Mouse (Mus musculus) limb, embryonic 11.5 days (tissue): ENCODE results near the gene Mfn1. TPM values are rescaled to one million over a fixed set of nuclear protein-coding genes. Genes with fewer than 3 reads are reported as not detected.

Experiments
- ATAC-seq: fragments of 200-750 bp; cut with Nextera tagmentation; 2 replicates; pipeline ENCODE4 v1.8.0; 2017; ENCODE audit warnings: low read depth; ENCODE audit not compliant: insufficient number of reproducible peaks, low FRiP score, low TSS enrichment
- DNase-seq: peaks from one replicate; pipeline ENCODE4 v3.0.0-alpha.2; 2015; ENCODE audit warnings: low spot score
- H3K27ac ChIP-seq: fragments of 300-500 bp; sonication (generic); replicated peaks from 2 replicates; pipeline ENCODE4 v1.5.1; 2014; ENCODE audit warnings: low read depth, mild to moderate bottlenecking, low read length
- H3K27me3 ChIP-seq: fragments of 300-500 bp; sonication (generic); 2 replicates; pipeline ENCODE4 v1.6.1; 2014; ENCODE audit warnings: mild to moderate bottlenecking, low read length, mixed read lengths; ENCODE audit not compliant: control insufficient read depth, insufficient read depth
- H3K36me3 ChIP-seq: fragments of 300-500 bp; sonication (generic); 2 replicates; pipeline ENCODE4 v1.6.1; 2014; ENCODE audit warnings: mild to moderate bottlenecking, low read length, moderate library complexity, mixed read lengths; ENCODE audit not compliant: control insufficient read depth, insufficient read depth
- H3K4me1 ChIP-seq: fragments of 300-500 bp; sonication (generic); 2 replicates; pipeline ENCODE4 v1.6.1; 2014; ENCODE audit warnings: low read length, mixed read lengths; ENCODE audit not compliant: control insufficient read depth, insufficient read depth
- H3K4me2 ChIP-seq: fragments of 300-500 bp; sonication (generic); 2 replicates; pipeline ENCODE4 v1.6.1; 2014; ENCODE audit warnings: low read depth, mild to moderate bottlenecking, moderate library complexity; ENCODE audit not compliant: severe bottlenecking
- H3K4me3 ChIP-seq: fragments of 300-500 bp; sonication (generic); 2 replicates; pipeline ENCODE4 v1.5.1; 2014; ENCODE audit warnings: low read depth, low read length
- H3K9ac ChIP-seq: fragments of 300-500 bp; sonication (generic); 2 replicates; pipeline ENCODE4 v1.6.1; 2014; ENCODE audit warnings: mild to moderate bottlenecking, low read length
- H3K9me3 ChIP-seq: fragments of 300-500 bp; sonication (generic); 2 replicates; pipeline ENCODE4 v1.6.1; 2016; ENCODE audit warnings: low read length; ENCODE audit not compliant: control insufficient read depth
- WGBS: fragments of 180-500 bp; shearing (Covaris S2); extraction: QIAGEN DNeasy Blood & Tissue Kit; methylation state at CpG from one replicate; pipeline ENCODE4 v1.1.7; 2014; 5-methylcytosine and 5-hydroxymethylcytosine counted together
- polyA plus RNA-seq: library from polyadenylated mRNA; unstranded; fragments of >200 nt; fragmentation: Nextera tagmentation; extraction: Ambion mirVana; gene quantifications from 2 replicates; pipeline ENCODE4 v1.2.1, GENCODE M21; 2014

The Mfn1 gene
- polyA plus RNA-seq, 1 experiment from 2014 or later, result 28.3 TPM

GRCm38 (mm10) chr3:32622106-32622505, 92.8 kb downstream of the Mfn1 start:
- Histone ChIP-seq H3K36me3 (no peaks in the 10 kb centered on the region), H3K9me3 (no peaks in the 10 kb centered on the region), H3K9ac (no peak overlapping the region), H3K4me2 (no peak overlapping the region), H3K27me3 (no peaks in the 10 kb centered on the region), H3K27ac (no peak overlapping the region), H3K4me1 (no peaks in the 10 kb centered on the region), H3K4me3 (no peak overlapping the region)
- 93% methylated on average over 3 of the region's 3 CpGs for WGBS
- ATAC-seq, result no peak
- no peak for DNase-seq

GRCm38 (mm10) chr3:32628141-32628540, 98.9 kb downstream of the Mfn1 start:
- Histone ChIP-seq H3K4me2 (no peak overlapping the region), H3K9me3 (no peaks in the 10 kb centered on the region), H3K27me3 (no peaks in the 10 kb centered on the region), H3K36me3 (no peaks in the 10 kb centered on the region), H3K27ac (no peak overlapping the region), H3K4me3 (no peak overlapping the region), H3K9ac (no peak overlapping the region), H3K4me1 (no peaks in the 10 kb centered on the region)
- ATAC-seq (no peak), DNase-seq (no peak)
- WGBS, result 86% methylated on average over 7 of the region's 7 CpGs

Other genes starting within 250 kb of the Mfn1 start
- gene Zmat3, start 163.5 kb upstream of the Mfn1 start, polyA plus RNA-seq, result 5.9 and 7.6 TPM in 2 replicates
- gene Pik3ca, start 131.8 kb upstream of the Mfn1 start, polyA plus RNA-seq, result 16.1 and 16.9 TPM in 2 replicates
- 0.28 TPM in 1 of 2 replicates, not detected in the other for gene Kcnmb3, start 37.2 kb upstream of the Mfn1 start, polyA plus RNA-seq
- gene Zfp639, start 19.2 kb upstream of the Mfn1 start, polyA plus RNA-seq, result 49.0 and 52.1 TPM in 2 replicates
- gene Gnb4, start 87.1 kb downstream of the Mfn1 start, polyA plus RNA-seq, result 42.3 and 42.4 TPM in 2 replicates
- 259 and 263 TPM in 2 replicates for gene Actl6a, start 176.8 kb downstream of the Mfn1 start, polyA plus RNA-seq
- gene Ndufb5, start 207.5 kb downstream of the Mfn1 start, polyA plus RNA-seq, result 297 and 325 TPM in 2 replicates
- 42.7 and 44.7 TPM in 2 replicates for gene Mrpl47, start 208.1 kb downstream of the Mfn1 start, polyA plus RNA-seq